Mouse (Mus musculus) heart, embryonic 12.5 days (tissue): Measurements from ENCODE around the gene Gng12. TPM values are rescaled to one million over a fixed set of nuclear protein-coding genes. Genes with fewer than 3 reads are reported as not detected.

Experiments
- ATAC-seq: fragments of 200-750 bp; cut with Nextera tagmentation; 2 replicates; pipeline ENCODE4 v1.8.0; 2017; ENCODE audit warnings: moderate TSS enrichment, moderate library complexity; ENCODE audit not compliant: insufficient number of reproducible peaks, low FRiP score
- H3K27ac ChIP-seq: fragments of 300-500 bp; sonication (generic); 2 replicates; pipeline ENCODE4 v1.5.1; 2016; ENCODE audit warnings: mild to moderate bottlenecking, moderate library complexity; ENCODE audit not compliant: poor library complexity, severe bottlenecking
- H3K27me3 ChIP-seq: fragments of 300-500 bp; sonication (generic); replicated peaks from 2 replicates; pipeline ENCODE4 v1.6.1; 2016; ENCODE audit warnings: mild to moderate bottlenecking, moderate library complexity
- H3K36me3 ChIP-seq: fragments of 300-500 bp; sonication (generic); 2 replicates; pipeline ENCODE4 v1.6.1; 2016; ENCODE audit warnings: mild to moderate bottlenecking, moderate library complexity
- H3K4me1 ChIP-seq: fragments of 300-500 bp; sonication (generic); replicated peaks from 2 replicates; pipeline ENCODE4 v1.6.1; 2016; ENCODE audit warnings: mild to moderate bottlenecking
- H3K4me2 ChIP-seq: fragments of 300-500 bp; sonication (generic); 2 replicates; pipeline ENCODE4 v1.6.1; 2016; ENCODE audit warnings: mild to moderate bottlenecking, moderate library complexity
- H3K4me3 ChIP-seq: fragments of 300-500 bp; sonication (generic); 2 replicates; pipeline ENCODE4 v1.5.1; 2016; ENCODE audit warnings: mild to moderate bottlenecking
- H3K9ac ChIP-seq: fragments of 300-500 bp; sonication (generic); 2 replicates; pipeline ENCODE4 v1.6.1; 2016; ENCODE audit warnings: mild to moderate bottlenecking, moderate library complexity
- H3K9me3 ChIP-seq: fragments of 300-500 bp; sonication (generic); replicated peaks from 2 replicates; pipeline ENCODE4 v1.6.1; 2016; ENCODE audit warnings: mild to moderate bottlenecking, moderate library complexity
- WGBS: fragments of 180-500 bp; shearing (Covaris S2); methylation state at CpG from one replicate; pipeline ENCODE4 v1.1.7; 2016; 5-methylcytosine and 5-hydroxymethylcytosine counted together
- polyA plus RNA-seq: library from polyadenylated mRNA; unstranded; fragments of >200 nt; fragmentation: Nextera tagmentation; extraction: Ambion mirVana; gene quantifications from 2 replicates; pipeline ENCODE4 v1.2.1, GENCODE M21; 2016

The Gng12 gene
- polyA plus RNA-seq, 1 experiment from 2014 or later: 73.7 TPM

DNA sequence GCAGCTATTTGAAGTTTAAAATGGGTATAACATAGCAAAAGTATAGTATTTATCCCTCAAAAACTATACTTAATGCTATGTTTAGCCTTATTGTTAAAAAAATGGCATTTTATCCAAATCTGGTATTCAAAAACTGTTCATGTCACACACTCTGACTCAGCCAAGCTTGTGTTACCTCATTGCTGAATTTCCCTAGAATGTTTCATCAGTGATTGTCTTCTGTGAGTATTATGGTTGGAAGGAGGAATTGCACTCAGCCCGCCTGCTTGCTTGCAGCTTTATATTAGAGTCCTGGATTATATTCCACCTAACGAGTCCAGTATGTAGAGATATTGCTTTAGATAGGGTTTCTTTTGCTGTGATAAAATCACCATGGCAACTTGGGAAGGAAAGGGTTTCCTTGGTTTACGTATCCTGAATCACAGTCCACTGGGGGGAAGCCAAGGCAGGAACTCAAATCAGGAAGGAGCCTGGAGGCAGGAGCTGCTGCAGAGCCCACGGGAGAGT, 144.8 kb downstream of the Gng12 start:
- Histone ChIP-seq H3K27ac (no peak overlapping the region), H3K9me3 (no peaks in the 10 kb centered on the region), H3K36me3 (no peaks in the 10 kb centered on the region), H3K4me1 (no peaks in the 10 kb centered on the region; the same call in 1 of the 2 replicates), H3K27me3 (no peaks in the 10 kb centered on the region), H3K4me2 (no peak overlapping the region), H3K9ac (no peak overlapping the region), H3K4me3 (no peak overlapping the region)
- WGBS: 54% methylated on average over 4 of the region's 4 CpGs
- no peak for ATAC-seq

DNA sequence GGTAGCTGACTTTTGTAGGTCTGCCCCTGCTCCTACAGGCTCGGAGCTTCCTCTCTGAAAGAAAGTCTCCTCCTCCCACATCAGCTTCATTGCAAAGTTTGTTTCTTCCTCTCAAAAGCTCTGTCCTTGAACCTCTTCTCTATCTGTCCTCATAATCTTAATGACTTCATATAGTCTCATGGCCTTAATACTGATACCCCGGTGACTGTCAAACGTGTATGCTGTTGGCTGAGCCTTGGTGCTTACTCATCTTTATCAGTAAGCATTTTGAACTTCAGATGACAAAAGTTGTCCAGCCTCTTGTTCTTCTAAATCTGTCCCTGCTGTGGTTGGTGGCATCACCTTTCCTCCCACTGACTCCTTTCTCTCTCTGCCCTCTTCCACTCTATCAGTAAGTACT, 149.2 kb downstream of the Gng12 start:
- H3K9me3 ChIP-seq: no peaks in the 10 kb centered on the region
- 0 out of 2 replicates have a peak, but pooled peaks cover 7% of the 10 kb centered on the region for H3K4me1 ChIP-seq
- H3K9ac ChIP-seq: no peak overlapping the region
- WGBS: 76% methylated on average over 3 of the region's 3 CpGs
- no peaks in the 10 kb centered on the region for H3K27me3 ChIP-seq
- H3K4me2 ChIP-seq: no peak overlapping the region
- no peaks in the 10 kb centered on the region for H3K36me3 ChIP-seq
- ATAC-seq: no peak
- no peak overlapping the region for H3K27ac ChIP-seq
- H3K4me3 ChIP-seq: no peak overlapping the region

DNA sequence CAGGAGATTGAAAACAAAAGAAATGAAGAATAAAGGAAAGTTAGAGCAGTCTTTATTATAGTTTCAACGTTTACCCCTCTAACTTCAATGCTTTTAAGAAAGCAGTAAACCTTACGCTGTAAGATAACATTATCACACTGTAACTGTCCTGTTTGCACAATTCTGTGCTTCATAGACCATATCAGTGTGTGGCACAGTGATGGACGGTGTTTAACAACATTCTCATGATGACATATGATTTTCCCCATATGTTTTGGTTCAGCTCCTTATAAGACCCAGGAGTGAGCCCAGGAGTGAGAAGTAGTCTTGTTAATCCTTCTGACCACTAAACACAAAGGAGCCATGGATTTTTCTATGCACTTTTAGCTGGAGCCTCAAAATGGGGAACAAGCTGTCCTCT, 150.7 kb downstream of the Gng12 start:
- Histone ChIP-seq H3K9ac (no peak overlapping the region), H3K4me1 (0 out of 2 replicates have a peak, but pooled peaks cover 7% of the 10 kb centered on the region), H3K27me3 (no peaks in the 10 kb centered on the region), H3K9me3 (no peaks in the 10 kb centered on the region), H3K36me3 (no peaks in the 10 kb centered on the region), H3K4me2 (no peak overlapping the region), H3K27ac (no peak overlapping the region), H3K4me3 (no peak overlapping the region)
- WGBS: 48% methylated on average over 3 of the region's 3 CpGs
- ATAC-seq: no peak

DNA sequence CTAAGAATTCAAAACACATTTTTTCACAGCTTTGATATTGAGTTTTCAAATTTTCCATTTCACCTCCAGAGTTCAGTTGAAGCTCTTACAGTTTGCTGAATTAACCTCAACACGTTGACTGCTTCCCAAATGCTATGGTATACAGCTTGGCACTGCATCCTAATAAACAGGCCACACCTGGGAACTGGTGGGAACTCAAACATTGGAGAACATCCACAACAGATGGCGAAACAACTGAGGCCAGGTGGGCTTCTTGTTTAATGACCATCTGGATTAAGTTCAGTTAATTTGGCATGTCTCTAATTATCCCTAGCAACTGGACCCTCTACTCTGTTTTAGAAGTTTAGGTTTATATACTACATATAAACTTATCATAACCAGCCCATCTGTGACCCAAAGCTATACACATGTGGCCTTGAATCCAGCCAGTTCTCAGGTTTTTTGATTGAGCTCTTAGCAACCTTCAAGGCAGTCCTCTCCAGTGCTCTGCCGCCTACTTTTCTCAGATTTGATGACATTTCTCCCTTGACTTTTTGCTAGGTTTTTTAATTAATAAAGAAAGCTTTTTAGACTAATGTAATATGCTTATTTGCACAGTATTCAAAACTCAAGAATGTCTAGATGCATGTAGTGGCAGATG, 152.0 kb downstream of the Gng12 start:
- Histone ChIP-seq H3K27me3 (no peaks in the 10 kb centered on the region), H3K36me3 (no peaks in the 10 kb centered on the region), H3K27ac (no peak overlapping the region), H3K4me1 (0 out of 2 replicates have a peak, but pooled peaks cover 7% of the 10 kb centered on the region), H3K4me3 (no peak overlapping the region), H3K4me2 (no peak overlapping the region), H3K9me3 (no peaks in the 10 kb centered on the region), H3K9ac (no peak overlapping the region)
- WGBS: 84% methylated on average over 3 of the region's 3 CpGs
- no peak for ATAC-seq

DNA sequence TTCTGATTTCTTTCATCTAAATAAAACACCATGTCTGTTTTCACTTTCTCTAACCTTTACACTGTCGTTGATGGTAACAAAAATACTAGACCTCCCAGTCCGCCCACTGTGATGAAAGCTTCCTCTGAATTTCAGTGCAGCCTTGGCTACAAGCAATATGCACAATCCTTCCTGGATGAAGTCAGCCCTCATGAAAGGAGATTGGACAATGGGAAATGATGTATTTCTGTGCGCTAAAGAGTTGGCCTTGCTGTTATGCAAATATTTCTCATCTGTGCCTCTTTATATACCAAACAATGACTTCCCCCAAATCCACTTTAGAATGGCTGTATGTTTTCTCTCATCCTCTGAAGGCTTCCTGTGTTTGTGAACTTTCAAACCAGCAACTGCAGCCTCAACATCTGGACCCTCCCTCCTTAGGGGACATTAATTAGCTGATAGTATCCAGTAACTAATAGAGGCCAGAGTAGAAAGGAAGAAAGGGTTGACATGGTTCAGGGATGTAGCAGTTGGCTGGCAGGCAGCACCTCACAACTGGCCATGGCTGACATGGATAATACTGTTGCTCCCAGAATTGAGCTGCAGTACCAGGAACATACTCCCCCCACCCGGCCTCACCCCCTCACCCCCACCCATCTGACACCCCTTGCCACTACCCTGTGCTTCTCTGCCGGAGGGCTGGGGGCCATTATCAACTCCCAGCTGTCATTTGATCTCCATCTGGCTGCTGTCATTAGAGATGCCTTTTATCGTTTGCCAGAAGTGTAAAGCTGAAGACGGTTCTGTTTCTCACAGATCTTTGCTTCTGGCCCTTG, 152.9 kb downstream of the Gng12 start:
- no peak overlapping the region for H3K27ac ChIP-seq
- H3K9ac ChIP-seq: no peak overlapping the region
- no peaks in the 10 kb centered on the region for H3K9me3 ChIP-seq
- 0 out of 2 replicates have a peak, but pooled peaks cover 7% of the 10 kb centered on the region for H3K4me1 ChIP-seq
- no peaks in the 10 kb centered on the region for H3K36me3 ChIP-seq
- 30% methylated on average over 7 of the region's 7 CpGs for WGBS
- no peak overlapping the region for H3K4me3 ChIP-seq
- H3K4me2 ChIP-seq: no peak overlapping the region
- H3K27me3 ChIP-seq: no peaks in the 10 kb centered on the region
- no peak for ATAC-seq

DNA sequence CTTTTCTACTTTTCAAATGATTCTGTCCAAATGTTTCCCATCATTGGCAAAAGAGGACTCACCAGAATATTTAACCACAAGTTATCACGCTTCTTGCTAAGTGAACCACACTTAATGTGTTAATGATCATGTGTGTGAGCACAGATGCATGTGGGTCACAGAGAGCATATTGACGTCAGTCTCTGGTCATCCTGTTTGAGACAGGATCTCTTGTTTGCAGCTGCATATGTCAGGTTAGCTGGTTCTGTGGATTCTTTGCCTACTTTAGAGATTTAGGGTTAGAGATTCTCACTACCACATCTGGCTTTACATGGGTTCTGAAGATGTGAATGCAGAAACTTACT, 153.5 kb downstream of the Gng12 start:
- H3K9ac ChIP-seq: no peak overlapping the region
- H3K4me3 ChIP-seq: no peak overlapping the region
- no peak for ATAC-seq
- 0 out of 2 replicates have a peak, but pooled peaks cover 7% of the 10 kb centered on the region for H3K4me1 ChIP-seq
- no peaks in the 10 kb centered on the region for H3K36me3 ChIP-seq
- no peaks in the 10 kb centered on the region for H3K27me3 ChIP-seq
- H3K27ac ChIP-seq: no peak overlapping the region
- no peak overlapping the region for H3K4me2 ChIP-seq
- H3K9me3 ChIP-seq: no peaks in the 10 kb centered on the region
- WGBS: 55% methylated on average over 2 of the region's 2 CpGs

DNA sequence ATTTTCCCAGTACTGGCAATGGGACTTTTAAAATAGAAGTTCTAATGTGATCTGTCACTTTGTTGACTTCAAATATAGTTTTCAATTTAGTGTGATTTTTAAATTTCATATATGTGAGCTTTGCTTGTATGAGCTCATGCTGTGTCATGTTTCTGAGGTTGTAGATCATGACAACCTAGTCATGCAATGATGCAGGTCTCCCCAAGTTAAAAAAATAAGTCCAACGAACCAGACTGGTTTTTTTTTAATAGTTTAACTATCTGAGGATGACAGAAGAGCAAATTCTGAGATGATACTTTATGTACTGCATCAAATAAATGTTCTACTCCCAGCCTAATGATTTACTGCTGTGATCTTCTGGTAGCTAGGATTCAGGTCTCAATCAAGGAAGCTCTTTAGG, 153.9 kb downstream of the Gng12 start:
- Histone ChIP-seq H3K36me3 (no peaks in the 10 kb centered on the region), H3K9ac (no peak overlapping the region), H3K4me3 (no peak overlapping the region), H3K4me1 (0 out of 2 replicates have a peak, but pooled peaks cover 7% of the 10 kb centered on the region), H3K27me3 (no peaks in the 10 kb centered on the region), H3K9me3 (no peaks in the 10 kb centered on the region), H3K4me2 (no peak overlapping the region), H3K27ac (no peak overlapping the region)
- ATAC-seq: no peak
- 53% methylated on average over 1 of the region's 1 CpGs for WGBS

DNA sequence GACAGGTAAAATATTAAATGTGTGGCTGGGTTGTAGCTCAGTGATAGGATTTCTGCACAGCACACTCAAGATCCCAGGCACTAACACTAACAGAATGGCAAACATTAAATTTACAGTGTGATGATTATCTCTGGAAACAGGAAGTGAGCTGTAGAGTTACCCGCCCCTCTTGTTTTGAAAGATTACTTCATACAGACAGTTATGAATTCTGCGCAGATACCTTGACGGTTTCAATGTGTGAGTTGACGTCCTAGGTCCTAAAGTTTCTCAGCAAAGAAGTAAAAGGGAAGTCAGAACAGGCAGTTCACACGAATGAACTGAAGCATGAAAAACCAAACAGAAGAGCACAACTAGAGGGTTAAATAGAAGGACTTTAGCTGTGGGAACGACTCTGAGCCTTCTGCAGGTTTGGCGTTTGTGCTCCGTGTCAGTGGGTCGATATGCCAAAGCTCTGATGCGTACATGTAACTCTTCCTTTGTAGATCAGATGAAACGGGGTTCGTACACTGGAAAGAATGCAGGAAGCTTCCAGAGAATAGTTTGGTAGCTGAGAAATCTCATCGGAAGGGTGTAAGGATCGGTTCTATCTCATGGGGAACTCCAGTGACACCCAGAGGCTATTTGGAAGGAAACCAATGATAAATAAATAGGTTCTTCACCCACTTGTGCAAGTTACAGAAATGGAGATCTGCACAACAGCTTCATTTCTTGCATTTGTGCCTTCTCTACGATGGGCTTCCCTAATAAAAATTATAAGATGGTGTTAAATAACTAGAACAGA, 160.1 kb downstream of the Gng12 start:
- no peak overlapping the region for H3K9ac ChIP-seq
- H3K4me2 ChIP-seq: no peak overlapping the region
- H3K4me3 ChIP-seq: no peak overlapping the region
- H3K27me3 ChIP-seq: no peaks in the 10 kb centered on the region
- ATAC-seq: no peak
- H3K9me3 ChIP-seq: no peaks in the 10 kb centered on the region
- no peak overlapping the region for H3K27ac ChIP-seq
- no peaks in the 10 kb centered on the region for H3K4me1 ChIP-seq
- H3K36me3 ChIP-seq: no peaks in the 10 kb centered on the region
- 76% methylated on average over 15 of the region's 15 CpGs for WGBS

DNA sequence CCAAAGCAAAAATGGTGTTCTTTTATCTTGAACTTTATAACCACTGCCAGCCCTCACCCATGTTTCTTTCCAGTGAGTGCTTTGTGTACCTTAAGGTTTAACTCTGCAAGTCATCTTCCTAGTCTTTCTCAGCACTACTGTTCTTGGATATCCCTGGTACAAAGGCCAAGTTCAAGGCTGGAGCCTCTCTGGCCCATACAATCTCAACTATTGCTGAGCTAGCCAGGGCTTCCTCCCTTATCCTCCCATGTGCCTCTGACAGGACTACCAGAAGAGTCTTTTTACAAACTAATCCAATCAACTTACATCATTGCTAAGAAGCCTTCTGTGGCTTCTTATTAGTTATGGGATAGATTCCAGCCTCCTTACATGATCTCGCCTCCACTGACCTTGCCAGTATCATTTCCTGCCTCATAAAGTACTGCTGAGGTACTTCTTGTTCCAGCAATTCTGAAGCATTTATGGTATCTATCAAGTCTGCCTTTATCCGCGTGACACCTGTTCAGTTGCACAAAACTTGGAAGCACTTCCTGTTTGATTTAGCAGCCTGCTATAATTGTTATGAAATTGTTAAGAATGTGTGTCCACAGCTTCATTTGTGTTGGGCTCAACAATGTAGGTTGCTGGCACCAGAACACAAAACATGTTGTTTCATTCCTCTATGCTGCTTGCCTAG, 160.8 kb downstream of the Gng12 start:
- Histone ChIP-seq H3K36me3 (no peaks in the 10 kb centered on the region), H3K9me3 (no peaks in the 10 kb centered on the region), H3K27ac (no peak overlapping the region), H3K27me3 (no peaks in the 10 kb centered on the region), H3K9ac (no peak overlapping the region), H3K4me2 (no peak overlapping the region), H3K4me3 (no peak overlapping the region), H3K4me1 (no peaks in the 10 kb centered on the region)
- 72% methylated on average over 3 of the region's 3 CpGs for WGBS
- ATAC-seq: no peak

DNA sequence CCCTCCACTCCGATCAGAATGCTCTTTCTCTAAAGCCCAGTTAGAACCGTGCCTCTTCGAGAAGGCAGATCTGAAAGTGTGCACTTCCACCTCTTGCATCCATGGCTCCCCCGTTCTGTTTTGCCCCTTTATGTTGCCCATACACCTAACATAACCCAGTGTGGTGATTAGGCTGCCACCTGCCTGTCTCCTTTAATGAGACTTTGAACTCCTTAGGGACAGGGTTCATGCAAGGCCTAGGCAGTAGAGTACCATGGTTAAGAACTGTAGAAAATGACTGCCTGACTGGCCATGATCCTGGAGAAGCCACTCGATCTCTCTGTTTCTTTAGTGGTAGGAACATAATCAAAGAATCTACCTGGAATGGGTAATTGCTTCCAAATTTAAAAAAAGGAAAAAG, 161.4 kb downstream of the Gng12 start:
- WGBS: 79% methylated on average over 5 of the region's 5 CpGs
- no peaks in the 10 kb centered on the region for H3K4me1 ChIP-seq
- H3K27ac ChIP-seq: no peak overlapping the region
- H3K9ac ChIP-seq: no peak overlapping the region
- H3K4me3 ChIP-seq: no peak overlapping the region
- no peaks in the 10 kb centered on the region for H3K27me3 ChIP-seq
- H3K4me2 ChIP-seq: no peak overlapping the region
- no peak for ATAC-seq
- H3K36me3 ChIP-seq: no peaks in the 10 kb centered on the region
- no peaks in the 10 kb centered on the region for H3K9me3 ChIP-seq
